Mouse (Mus musculus) right cerebral cortex, adult 2 months (tissue): ENCODE measurements around the gene Slc27a5.

Experiments
- DNase-seq, 2 experiments: peaks; one replicate each; pipeline ENCODE4 v3.0.0; 2021 to 2022; ENCODE audit warnings: low spot score in 2 of 2

The Slc27a5 gene

DNA sequence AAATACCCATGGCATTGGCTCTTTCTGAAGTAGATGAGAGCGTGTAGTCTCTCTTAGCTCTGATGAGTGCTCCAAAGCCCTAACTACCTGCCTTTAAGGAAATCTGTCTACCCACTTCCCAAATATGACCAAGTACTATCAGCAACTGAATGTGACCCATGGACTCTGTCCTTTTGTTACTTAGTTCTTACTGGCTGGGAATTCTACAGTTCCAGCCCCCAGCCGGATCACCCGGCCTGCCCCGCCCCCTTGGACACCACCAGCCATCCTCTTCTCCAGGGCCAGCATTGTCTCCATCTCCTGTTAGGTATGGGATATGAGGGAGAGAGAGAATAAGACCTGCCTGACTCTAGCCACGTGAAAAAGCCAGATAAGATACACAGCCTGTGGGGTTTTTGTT, at the start of gene Slc27a5:
Slc27a5 (minus strand) TSS at position 140 of the 400 bp plus-strand sequence.
- DNase-seq, result no peak

- DNase-seq, result no peak
These were observed 48.1 kb upstream of the Slc27a5 start for GRCm38 (mm10) chr7:13046084-13046483.

DNA sequence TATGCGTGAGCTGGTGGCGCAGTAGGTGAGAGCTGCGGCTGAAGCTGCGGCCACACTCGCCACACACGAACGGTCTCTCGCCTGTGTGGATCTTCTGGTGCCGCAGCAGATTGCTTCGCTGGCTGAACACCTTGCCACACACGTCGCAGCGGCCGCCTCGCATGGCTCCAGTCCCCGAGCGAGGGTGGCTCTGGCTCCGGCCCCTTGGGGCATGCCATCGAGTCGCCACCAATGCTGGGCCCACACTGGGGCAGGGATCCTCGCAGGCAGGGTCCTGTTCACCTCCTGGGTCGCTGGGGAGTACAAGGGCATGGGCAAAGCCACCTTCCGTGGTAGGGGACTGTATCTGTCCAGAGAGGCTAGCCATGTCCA, 46.2 kb upstream of the Slc27a5 start:
- DNase-seq, result no peak

GRCm38 (mm10) chr7:13043445-13044253, 45.7 kb upstream of the Slc27a5 start:
- DNase-seq, result no peak

DNA sequence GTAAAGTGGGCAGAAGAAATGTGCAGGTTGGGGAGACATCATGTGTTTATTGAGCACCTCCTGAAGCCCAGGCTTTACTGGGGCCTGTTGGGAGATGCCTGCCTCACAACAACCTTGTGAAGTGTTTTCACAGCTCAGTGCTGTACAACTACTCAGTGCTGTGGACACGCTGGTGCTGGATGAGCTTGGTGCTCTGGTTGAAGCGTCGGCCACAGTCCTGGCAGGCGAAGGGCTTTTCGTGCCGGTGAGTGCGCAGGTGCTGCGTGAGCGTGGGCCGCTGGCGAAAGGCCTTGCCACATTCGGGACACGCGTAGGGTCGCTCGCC, 45.1 kb upstream of the Slc27a5 start:
- no peak for DNase-seq

DNA sequence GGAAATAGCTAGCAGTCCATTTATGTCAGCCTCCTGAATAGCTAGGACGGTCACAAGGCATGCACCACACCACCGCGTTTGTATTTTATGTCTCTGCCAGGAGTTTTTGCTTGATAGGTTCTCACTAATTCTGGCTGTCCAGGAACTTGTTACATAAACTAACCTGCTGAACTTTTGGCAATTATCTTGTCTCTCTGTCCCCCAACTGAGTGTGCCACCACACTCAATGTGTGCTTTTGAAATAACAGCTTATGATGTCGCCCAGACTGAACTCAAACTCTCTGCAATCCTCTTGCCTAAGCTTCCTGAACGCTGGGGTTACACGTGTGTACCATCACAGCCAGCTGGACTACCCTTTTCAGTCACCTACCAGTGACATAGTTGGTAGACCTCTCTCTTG, 44.5 kb upstream of the Slc27a5 start:
- DNase-seq, result no peak

DNA sequence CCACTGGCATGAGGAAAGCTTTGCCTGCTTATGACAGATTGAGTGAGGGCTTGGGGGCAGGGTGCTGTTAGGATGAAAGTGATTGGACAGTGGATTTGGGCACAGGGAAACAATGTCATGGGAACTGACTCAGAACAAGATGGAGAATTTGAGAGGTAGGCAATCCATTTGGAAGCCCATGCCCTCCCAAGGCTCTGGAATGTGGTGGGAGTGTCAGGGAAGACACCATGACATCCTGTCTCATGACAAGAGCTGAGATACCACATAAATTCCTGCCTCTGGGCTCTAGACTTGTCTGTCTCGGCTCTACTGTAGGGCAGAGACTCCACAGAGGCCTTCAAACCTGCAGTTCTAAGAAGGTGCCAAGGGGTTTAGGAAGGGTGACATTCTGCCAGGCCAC, 43.3 kb upstream of the Slc27a5 start:
- no peak for DNase-seq

DNA sequence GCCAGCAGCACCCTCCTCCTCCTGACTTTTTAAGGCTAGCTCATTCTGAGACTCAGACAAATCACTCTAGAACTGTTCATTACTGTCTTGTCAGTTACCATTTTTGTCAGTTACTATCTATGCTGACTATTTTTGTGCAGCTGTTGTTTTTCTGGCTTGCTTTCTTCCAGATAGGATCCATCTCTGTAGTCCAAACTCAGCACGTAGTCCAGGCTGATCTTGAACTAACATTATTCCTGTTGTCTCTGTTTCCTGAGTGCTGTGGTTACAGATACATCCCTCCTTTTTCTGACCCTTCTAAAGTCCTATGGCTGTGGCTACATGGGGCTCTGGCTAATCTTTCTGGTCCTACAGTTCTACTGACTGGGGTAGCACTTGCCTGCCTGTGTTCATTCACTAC, 41.2 kb upstream of the Slc27a5 start:
- no peak for DNase-seq

DNA sequence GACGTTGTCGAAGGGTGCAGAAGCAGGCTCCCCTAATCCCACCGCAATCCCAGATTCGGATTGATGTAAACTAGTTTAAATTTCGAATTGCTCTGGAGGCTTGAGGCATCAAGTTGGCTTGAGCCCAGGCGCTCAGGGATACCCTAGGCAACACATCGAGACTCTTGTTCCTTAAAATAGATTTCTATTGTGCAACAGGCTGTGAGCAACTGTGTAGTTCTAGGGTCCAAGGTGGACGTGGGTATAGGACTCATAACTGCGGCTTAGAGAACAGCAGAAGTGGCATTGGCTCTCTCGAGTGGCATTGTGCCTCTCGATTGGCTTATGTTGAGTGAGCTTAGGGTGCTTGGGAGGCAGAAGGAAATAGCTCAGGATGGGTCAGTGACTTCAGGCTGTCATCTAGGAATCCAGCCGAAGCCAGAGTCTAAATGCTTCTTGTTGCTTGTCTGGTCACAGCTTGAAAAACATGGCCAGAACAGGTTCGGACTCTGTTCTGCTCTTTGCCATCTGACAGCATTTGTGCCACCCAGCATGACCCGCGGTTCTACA, 40.7 kb upstream of the Slc27a5 start:
- DNase-seq, result no peak

DNA sequence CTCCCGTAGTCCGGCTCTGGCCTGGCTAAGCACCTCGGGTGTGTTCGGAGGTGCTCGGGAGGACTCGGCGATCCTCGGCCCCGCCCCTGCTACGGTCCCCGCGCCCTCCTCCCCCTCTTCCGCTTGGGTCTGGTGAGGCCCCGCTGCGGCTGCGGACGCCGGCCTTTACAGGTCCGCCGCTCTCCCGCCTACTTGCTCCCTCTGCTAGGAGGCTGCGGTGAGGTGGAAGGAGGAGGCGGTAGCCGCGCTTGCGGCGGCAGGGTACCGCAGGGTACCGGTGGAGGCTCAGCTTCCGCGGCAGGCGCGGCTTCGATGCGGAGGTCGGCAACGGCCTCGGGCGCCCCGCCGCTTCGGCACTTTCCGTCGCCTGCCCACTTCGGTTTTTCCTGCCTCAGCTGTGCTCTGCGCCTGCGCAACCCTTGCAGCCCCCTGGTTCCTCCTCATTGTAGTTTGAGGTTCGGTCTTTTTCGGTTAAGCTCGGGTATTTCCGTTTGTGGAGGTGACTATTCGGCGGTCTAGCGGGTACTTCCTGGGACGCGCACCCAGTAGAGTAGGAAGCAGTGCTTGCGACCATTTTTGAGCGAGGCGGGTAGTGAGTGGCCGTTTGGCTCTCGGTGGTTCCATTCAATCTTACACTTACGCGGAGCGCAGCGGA, 40.0 kb upstream of the Slc27a5 start, which contains the start of gene Ube2m:
Ube2m (minus strand) TSS at position 375 of the 655 bp plus-strand sequence.
- DNase-seq, result peak; percentile 99 to 100

- no peak for DNase-seq
These were observed 39.4 kb upstream of the Slc27a5 start for GRCm38 (mm10) chr7:13037366-13037765.

- DNase-seq, result no peak
These were observed 38.8 kb upstream of the Slc27a5 start for GRCm38 (mm10) chr7:13036806-13037205.

DNA sequence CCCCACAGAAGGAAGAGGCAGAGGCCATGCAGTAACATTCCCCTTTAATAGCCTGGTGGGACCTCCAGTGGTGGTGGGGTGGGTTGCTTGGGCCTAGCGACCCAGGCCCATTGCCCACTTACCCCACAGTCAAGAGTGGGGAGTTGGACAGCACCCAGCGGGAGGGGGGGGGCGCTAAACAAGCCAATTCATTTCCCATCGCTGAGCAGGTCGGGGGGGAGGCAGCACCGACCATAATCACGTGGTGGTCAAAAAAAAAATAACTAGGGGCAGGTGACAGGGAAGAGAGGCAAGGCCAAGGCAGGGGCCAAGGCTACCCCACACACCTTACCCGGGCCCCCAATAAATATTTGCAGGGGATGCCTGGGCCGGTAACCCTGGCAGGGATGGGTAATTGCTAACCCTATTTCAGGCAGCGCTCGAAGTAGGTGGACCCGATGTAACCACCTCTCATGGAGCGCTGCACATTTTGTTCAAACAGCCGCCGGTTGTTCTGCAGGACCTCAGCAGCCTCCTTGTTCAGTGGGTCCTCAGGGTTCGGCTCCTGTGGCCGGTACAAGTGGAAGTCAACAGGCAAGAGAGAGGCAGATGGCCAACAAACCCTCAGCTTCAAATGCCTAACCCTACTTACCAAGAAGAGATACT, 37.3 kb upstream of the Slc27a5 start:
- no peak for DNase-seq

GRCm38 (mm10) chr7:13034148-13034977, 36.4 kb upstream of the Slc27a5 start, which contains the start of gene Chmp2a:
Gene Chmp2a (minus strand): TSS chr7:13034807.
- peak; percentile 97 to 99 for DNase-seq

GRCm38 (mm10) chr7:13033451-13034147, 35.6 kb upstream of the Slc27a5 start:
- no peak for DNase-seq

DNA sequence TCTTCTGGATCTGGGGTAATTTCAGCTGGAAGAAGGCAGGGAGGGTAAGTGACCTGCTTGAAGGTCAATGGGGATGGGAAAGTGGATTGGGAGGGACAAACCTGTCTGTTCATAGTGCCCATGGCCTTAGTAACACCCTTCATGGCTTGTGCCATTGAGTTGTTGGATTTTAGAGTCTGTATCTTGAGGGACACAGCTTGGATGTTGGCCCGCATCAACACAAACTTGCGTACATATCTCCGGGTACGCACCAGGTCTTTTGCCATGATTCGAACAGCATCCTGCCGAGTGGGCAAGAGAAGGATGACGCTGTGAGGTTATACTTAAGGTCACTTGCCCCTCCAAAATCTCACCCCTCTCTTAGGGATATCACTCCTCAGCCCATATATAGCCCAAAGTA, 34.5 kb upstream of the Slc27a5 start:
- DNase-seq, result no peak

- no peak for DNase-seq
These were observed 34.0 kb upstream of the Slc27a5 start for GRCm38 (mm10) chr7:13031983-13032382.

DNA sequence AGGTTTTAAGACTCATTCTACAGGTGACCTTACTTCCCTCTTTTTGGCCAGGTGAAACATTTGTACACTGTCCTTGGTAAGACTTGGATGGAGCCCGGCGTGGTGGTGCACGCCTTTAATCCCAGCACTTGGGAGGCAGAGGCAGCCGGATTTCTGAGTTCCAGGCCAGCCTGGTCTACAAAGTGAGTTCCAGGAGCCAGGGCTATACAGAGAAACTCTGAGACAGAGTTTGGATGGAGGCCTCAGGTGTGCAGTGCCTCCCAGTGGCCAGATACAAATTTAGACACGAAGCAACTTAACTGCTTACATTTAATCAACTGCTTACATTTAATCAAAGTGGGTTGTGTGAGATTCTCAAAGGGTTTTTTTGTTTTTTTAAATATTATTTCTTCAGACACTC, 33.1 kb upstream of the Slc27a5 start:
- no peak for DNase-seq

GRCm38 (mm10) chr7:13028986-13029385, 31.0 kb upstream of the Slc27a5 start:
- DNase-seq, result no peak

DNA sequence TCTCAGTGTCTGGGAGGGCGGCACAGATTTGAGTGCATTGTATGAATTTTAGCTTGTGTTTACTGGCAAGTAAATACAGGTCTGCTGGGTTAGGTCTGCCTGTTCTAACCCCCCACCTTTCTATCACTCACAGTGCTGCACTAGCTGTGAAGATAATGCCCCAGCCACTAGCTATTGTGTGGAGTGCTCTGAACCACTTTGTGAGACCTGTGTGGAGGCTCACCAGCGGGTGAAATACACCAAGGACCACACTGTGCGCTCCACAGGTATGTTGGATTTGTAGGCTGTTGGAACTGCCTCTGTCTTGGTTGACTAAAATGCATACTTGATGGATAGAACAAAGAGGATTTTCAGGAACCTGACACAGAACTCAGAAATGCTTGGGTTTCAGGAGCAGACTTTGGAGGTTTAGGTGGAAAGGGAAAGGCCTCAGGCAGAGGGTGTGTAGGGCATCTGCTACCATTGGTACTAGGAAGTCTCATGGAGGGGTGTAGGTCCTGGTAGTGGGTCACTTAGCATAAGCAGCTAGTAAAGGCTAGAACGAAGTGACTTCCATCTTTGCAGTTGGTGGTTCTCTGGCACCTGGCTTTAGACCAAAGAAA, 27.6 kb upstream of the Slc27a5 start:
- no peak for DNase-seq

- peak; percentile 79 to 82 for DNase-seq
These were observed 26.8 kb upstream of the Slc27a5 start for GRCm38 (mm10) chr7:13024805-13025204.
